Mouse (Mus musculus) E14TG2a.4 (cell line): ENCODE data around the gene Rln1.

ENCODE experiments used
- CTCF ChIP-seq: conservative IDR thresholded peaks from 2 replicates; pipeline ENCODE4 v1.5.1; 2014; ENCODE audit warnings: low read length
- POU5F1 ChIP-seq: IDR thresholded peaks from 2 replicates; pipeline ENCODE4 v1.6.1; 2014; ENCODE audit warnings: low read length, borderline replicate concordance

GRCm38 (mm10) chr19:29323416-29324049 lies 10.9 kb downstream of the Rln1 start:
- TF ChIP-seq CTCF (no peak), POU5F1 (no peak)
